Mouse (Mus musculus): Measurements from ENCODE around the gene Eif3g.

DNA sequence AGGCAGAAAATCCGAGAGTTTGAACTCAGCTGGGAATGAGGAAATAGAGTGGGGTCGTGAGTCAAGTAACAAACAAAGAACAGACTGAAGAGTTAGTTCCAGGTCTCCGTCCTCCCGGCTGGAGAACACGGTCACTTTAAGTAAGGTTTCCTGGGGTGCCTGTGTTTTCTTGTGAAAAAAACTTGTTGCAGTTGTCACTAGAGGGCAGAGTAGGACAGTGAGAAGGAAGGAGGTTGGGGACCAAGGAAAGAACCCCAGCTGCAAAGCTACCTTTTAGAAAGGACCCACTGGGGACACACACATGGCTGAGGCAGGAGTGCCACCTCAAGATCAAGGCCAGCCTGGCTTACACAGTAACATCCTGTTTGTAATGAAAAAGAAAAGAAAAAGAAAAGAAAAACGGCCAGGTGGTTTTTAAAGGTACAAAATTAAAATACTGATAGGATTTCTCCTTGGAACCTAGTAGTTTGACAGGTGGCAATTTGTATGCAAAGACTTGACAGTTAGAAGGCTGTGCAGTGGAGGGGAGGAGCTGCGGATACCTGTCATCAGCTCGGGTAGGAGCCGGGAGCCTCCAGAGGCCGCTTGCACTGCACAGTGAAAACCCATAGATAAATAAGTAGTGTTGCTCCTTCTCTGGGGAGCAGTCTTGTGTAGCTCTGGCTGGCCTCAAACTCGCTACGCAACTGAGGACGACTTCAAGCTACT lies 3.2 kb upstream of the Eif3g start:
- TF ChIP-seq POLR2A (IDR thresholded peaks at IDR 0.05; ENCODE audit: insufficient read depth, low read length), result no peak
- TF ChIP-seq CTCF (IDR thresholded peaks at IDR 0.05; ENCODE audit: low read depth, low read length), result peak; percentile 35
